Mouse (Mus musculus) adipose tissue, adult 10 weeks (tissue): ENCODE data around the gene Rnd2. TPM values are rescaled to one million over a fixed set of nuclear protein-coding genes. Genes with fewer than 3 reads are reported as not detected.

ENCODE experiments used
- polyA plus RNA-seq: library from polyadenylated mRNA; stranded (reverse); fragments of 350-450 nt; fragmentation: Illumina TruSeq; extraction: RNeasy Lipid Tissue Mini Kit (QIAGEN cat#74804); gene quantifications from one replicate; pipeline ENCODE4 v1.2.3, GENCODE M21; 2014; ENCODE audit warnings: low read depth, low replicate concordance

Rnd2 gene
- polyA plus RNA-seq: 13.9 TPM

DNA sequence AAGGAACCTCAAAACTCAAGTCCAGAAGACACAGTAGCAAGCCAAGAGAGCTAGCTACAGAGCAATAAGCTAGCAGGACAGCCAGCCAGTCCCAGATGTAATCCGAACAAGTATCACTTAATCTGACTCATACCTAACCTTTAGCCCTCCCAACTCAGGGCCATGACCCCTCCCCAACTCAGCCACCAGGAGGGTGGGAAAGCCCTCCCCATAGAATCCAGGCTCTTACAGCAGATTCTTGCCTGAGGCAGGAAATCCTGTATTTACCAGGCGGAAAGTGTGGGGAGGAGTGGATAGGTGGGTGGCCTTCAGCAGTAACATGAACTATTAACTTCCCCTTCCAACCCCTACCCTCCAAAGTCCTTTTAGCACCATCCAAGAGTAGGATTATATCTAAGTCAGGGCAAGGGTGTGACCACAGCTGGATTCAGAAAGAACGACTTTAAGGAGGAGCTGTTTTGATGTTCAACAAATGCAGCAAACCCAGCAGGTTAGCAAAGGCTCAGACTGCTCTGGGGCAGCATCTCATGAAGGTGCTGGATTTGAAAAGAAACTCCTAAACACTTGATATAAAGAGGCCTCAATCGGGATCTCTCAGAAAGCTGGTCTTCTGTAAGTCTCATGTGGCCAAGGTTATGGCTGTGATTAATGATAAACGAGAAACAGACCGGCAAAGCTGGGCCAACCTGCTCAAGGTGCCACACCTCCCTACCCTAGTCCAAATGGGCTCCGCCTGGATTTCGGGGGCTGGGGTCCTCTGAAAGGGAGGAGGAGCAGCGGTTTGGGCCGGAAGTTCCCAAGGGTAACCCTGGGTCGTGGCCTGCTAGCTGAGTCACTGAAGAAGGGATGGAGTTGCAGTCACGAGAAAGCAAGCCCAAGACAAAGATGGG lies at the start of gene Rnd2:
Gene Rnd2, plus strand, starts transcription at position 789 of the 890 bp plus-strand sequence.

DNA sequence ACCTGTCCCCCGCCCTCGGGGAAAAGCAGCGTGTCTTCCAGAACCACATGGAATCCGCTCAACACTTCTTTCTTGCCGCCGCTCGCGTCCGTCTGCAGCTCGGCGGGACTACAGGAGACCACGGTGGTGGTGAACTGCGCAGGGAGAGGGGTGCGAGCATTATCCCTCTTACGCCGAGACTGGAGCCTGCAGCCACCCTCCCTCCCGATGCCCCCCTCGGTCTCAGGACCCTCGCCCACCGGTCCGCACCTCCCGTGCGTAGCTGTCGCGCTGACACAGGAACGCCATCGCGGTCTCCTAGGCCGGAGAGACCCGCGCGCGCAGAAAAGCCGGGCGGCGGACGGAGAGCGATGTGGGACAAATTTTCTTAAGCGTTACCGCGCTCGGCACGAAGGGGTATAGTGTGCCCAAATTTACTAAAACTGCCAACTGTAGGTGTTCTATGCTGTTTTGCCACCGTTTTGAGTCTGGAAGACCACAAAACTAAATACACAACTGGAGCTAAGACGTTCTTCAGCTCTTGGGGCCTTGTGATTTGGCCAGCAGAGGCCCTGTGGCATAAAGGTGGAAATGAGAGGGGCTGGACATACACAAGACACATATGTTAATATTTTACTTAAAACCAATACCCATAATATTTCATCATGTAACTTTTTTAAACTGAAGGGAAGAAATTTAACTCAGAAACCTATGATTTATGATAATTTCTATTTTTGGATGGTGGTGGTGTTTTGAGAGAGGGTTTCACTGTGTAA lies 47.5 kb upstream of the Rnd2 start, which contains the start of gene Aarsd1:
Gene Aarsd1, minus strand, starts transcription at position 515 of the 755 bp plus-strand sequence.

DNA sequence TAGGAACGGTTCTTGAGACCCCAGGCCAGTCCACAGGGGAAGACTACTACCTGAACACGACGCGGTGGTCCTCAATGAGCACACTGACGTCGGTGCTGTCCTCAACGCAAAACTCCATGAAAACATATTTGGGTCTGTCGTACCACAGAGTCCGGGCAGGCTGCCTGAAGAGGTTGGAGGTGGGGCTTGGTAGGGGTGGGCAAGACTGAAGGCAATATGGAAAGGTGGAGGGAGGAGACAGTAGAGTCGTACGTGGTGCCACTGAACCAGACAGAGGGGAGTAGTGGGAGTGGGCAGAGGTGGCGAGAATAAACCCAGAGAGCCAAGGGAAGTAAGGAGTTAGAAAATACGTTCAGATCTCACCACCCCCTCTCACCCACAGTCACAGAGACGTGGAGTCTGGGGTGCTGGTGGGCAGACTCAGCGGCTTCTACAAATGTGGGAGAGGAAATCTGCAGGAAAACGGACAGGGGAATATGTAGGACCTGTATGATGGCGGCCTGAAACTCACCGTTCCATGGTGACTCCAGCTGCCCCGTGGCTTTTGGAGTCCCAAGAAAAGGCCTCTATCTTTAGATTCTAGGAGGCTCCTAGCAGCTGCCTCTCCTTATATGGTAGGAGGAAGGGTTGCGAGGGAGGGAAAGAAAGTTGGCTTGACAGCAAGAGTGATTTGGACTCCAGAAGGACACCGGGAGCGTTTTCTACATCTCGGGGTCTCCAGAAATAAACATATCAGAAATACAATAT lies 40.5 kb upstream of the Rnd2 start, which contains the start of gene Gm27029:
Gene Gm27029, minus strand, starts transcription at position 692 of the 747 bp plus-strand sequence.

DNA sequence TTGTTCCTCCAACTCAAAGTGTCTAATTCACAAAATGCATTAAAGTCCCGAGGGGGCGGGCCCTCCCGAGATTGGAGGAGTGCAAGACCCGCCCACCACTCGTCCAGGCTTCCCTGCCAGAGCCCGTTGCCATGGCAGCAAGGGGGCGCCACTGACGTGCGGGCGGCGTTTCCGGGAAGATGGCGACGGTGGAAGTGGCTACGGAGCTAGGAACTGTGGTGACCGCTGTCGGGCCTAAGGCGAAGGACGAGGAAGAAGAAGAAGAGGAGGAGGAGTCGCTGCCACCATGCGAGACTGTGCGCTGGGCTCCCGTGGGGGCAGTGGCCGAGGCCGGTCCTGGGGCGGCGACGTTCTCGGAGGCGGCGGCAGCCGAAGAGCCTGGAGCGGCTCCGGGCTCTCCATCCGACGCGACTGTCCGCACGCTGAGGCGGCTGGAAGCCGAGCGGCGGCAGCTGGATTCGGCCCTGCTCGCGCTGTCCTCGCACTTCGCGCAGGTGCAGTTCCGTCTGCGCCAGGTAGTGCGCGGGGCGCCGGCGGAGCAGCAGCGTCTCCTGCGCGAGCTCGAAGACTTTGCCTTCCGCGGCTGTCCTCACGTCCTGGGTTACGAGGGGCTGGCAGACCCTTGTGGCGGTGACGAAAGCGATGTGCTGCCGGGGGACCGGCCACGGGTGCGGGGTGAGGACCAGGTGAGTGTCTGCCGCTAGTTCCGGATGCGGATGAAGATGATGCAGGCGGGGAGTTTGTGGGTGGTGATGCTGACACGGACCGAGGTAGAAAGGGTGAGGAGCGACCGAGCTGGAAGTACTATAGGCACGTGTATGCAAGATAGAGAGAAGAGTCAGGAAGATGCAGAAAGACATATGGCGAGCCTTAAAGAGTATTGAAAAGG lies 39.6 kb upstream of the Rnd2 start, which contains the start of the genes Rundc1 and Ptges3l:
Gene Rundc1, plus strand, starts transcription at position 161 of the 889 bp plus-strand sequence.
Gene Ptges3l, minus strand, starts transcription at position 409 of the 889 bp plus-strand sequence.

DNA sequence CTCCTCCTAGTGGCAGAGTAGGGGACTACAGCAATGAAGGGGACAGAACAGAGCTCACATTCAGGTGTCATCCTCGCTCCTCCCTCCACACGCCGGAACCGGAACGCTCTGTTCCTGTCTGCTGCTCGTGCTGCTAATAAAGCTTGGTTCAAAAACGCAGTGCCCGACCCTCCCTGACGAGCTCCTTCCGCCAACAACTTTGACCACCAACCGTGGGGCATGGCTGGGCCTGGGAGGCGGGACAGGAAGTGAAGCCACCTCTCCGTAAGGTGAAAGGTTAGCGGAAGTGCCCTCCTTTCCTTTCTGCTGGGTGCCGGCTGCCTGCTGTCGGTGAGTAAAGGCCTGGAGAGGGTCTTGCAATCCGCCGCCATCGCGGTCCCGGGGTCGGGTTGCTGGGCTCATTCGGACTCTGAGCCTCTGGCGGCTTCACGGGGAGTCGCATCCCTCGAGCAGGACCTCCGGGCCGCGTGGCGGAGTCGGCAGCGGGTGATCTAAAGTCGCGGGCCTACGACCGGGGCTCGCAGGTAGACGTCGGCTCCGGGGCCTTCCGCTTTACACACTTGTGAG lies 22.6 kb upstream of the Rnd2 start, which contains the start of gene Rpl27:
Gene Rpl27, plus strand, starts transcription at position 172 of the 567 bp plus-strand sequence.

DNA sequence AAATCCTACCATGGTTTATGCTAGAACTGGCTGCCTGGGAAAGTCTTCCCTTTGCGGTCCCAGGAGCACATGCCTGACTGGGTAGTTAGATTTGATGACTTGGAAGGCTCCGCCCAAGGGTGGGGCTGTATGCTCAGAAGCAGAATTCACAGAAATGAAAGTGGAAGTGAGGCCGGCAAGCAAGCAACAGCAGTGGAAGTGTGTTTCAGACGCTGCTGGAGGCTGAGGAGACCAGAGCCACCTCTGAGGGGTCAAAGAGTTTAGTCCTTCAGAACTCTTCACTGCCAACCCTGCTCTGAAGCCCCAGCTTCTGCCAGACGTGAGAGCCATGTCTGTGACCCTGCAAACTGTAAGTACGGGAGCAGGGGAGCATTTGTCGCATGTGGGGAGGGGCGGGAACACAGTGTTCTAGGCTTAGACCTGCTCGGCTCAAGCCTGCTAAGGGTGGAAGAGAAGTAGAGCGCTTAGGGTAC lies 16.5 kb upstream of the Rnd2 start, which contains the start of gene Ifi35:
Gene Ifi35, plus strand, starts transcription at position 134 of the 473 bp plus-strand sequence.

DNA sequence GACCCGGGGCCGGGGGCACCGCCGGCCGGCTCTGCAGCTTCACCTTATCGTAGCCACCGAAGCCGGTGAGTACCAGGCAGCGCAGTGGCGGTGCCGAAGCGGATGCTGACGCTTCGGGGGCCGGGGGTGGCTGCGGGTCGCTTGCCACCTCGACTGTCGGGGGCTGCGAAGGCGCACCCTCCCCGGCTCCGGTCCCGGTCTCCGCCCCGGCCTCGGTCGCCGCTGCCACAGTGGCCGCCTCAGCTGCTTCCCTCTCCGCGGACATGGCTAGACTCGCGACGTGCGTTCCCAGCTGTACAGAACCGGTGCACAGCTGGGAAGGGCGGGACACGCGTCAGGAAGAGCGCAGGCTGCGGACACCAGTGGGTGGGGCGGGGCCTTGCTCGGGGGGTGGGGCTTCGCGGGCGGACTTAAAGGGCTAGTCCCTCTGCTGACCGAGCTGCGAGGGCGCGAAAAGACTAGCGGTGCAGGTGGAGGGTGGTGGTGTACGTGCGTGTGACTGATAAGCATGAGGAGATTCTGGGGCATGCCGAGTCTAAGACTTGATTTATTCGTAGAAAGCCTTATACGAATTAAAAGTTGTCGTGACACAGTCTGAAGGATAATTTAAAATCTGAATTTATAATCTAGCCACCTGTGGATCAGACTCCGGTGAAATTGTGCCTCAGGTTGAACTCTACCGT lies 1.2 kb downstream of the Rnd2 start, which contains the start of gene Vat1:
Gene Vat1, minus strand, starts transcription at position 362 of the 683 bp plus-strand sequence.

Other genes with a start within 250 kb of the Rnd2 start
- gene Ezh1, start 238.5 kb upstream of the Rnd2 start, polyA plus RNA-seq: 45.0 TPM
- gene Ramp2, start 219.0 kb upstream of the Rnd2 start, polyA plus RNA-seq: 44.1 TPM
- gene Vps25, start 211.3 kb upstream of the Rnd2 start, polyA plus RNA-seq: 145 TPM
- 14.0 TPM for gene Wnk4, start 204.4 kb upstream of the Rnd2 start, polyA plus RNA-seq
- 3.1 TPM for gene Cntd1, start 186.0 kb upstream of the Rnd2 start, polyA plus RNA-seq
- 114 TPM for gene Coa3, start 185.9 kb upstream of the Rnd2 start, polyA plus RNA-seq
- 151 TPM for gene Becn1, start 162.7 kb upstream of the Rnd2 start, polyA plus RNA-seq
- gene Psme3, start 148.8 kb upstream of the Rnd2 start, polyA plus RNA-seq: 64.9 TPM
- gene Aoc2, start 139.9 kb upstream of the Rnd2 start, polyA plus RNA-seq: 2.3 TPM
- gene Aoc3, start 134.4 kb upstream of the Rnd2 start, polyA plus RNA-seq: 318 TPM
- 0.88 TPM for gene G6pc, start 97.4 kb upstream of the Rnd2 start, polyA plus RNA-seq
- gene Aarsd1, start 47.4 kb upstream of the Rnd2 start, polyA plus RNA-seq: 37.5 TPM
- gene Gm27029, start 40.2 kb upstream of the Rnd2 start, polyA plus RNA-seq: 1.8 TPM
- 20.2 TPM for gene Rundc1, start 39.9 kb upstream of the Rnd2 start, polyA plus RNA-seq
- gene Ptges3l, start 39.7 kb upstream of the Rnd2 start, polyA plus RNA-seq: 19.3 TPM
- 510 TPM for gene Rpl27, start 22.7 kb upstream of the Rnd2 start, polyA plus RNA-seq
- gene Ifi35, start 16.6 kb upstream of the Rnd2 start, polyA plus RNA-seq: 37.6 TPM
- 95.9 TPM for gene Vat1, start 1.2 kb downstream of the Rnd2 start, polyA plus RNA-seq
- gene Brca1, start 87.0 kb downstream of the Rnd2 start, polyA plus RNA-seq: 0.96 TPM
- 93.6 TPM for gene Nbr1, start 87.2 kb downstream of the Rnd2 start, polyA plus RNA-seq
- 24.1 TPM for gene Tmem106a, start 117.2 kb downstream of the Rnd2 start, polyA plus RNA-seq
- 1.4 TPM for gene Gm11634, start 134.3 kb downstream of the Rnd2 start, polyA plus RNA-seq
- gene Rdm1, start 162.2 kb downstream of the Rnd2 start, polyA plus RNA-seq: 33.6 TPM
- gene Arl4d, start 200.5 kb downstream of the Rnd2 start, polyA plus RNA-seq: 21.8 TPM